Mouse (Mus musculus) A20 (cell line): ENCODE measurements around the gene 1110017D15Rik.

Source experiments
- DNase-seq: peaks from one replicate; pipeline ENCODE4 v3.0.0-alpha.2; 2011; ENCODE audit warnings: low read depth, low spot score

1110017D15Rik gene

GRCm38 (mm10) chr4:41479456-41479804, 37.7 kb downstream of the 1110017D15Rik start:
- DNase-seq = no peak

DNA sequence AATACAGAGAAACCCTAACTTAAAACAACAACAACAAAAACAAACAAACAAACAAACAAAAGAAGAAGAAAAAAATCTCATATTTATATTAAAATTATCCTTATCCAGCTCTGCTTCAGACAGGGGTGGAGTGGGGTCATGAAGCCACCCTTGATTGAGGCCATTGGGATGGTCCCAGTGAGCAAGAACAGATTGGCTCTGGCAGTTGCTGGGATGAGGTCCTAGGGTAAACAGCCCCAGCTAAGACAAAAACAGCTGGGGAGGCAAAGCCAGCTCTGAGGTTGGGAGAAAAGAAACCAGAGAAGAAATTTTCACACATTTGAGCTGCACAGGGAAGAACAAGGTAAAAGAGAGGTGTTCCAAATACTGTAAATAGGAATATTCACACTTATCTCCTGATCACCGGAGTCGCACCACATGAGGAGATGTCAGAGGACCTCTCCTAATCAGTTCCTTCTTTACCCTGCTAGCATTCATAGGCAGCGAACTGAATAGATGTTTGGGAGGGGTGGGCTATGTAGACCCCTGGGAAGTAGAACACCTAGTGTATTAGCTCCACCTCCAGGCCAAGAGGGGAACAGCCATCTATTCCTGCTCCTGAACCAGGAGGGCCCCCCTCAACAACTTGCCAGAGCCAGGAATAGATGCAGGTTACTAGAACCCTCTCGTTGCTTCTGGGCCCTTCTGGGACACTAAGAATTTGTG, 38.2 kb downstream of the 1110017D15Rik start:
- no peak for DNase-seq

DNA sequence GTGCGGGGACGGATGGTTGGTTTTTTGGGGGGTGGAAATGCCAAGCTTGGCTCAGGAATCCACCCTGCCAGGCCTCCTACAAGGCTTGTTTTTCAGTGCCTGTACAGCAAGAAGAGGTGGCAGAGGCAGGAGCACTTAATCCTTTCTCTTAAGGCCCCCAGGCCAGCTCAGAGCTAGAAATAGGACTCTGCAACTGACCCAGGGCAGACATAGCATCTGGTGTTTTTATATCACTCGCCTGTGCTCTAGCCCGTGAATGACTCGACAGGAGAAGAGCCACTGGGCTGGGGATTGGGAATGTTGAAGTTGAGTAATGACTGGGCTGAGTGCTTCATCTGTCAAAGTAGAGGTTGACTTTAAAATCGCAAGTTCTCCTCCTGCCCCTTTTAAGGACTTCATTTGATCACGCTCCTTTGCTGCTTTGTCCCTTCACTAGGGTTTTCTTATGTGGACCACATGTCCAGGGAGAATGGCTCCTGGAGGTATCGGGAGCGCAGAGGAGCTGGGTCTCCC, 39.4 kb downstream of the 1110017D15Rik start:
- DNase-seq = no peak

DNA sequence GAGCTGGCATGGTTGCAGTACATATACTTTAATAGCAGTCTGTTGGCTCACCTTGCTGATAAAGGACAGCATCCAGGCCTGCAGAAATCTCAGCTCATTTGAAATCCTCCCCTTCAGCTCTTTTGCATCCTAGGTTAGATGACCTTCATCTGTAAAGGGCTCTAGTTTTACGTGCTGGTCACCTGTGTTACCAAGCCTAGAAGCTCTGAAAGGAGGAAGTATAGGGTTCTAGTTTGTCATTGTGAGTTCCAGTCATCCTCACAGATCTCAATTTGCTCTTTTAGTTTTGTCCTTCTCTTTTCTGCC, 45.8 kb downstream of the 1110017D15Rik start:
- no peak for DNase-seq

DNA sequence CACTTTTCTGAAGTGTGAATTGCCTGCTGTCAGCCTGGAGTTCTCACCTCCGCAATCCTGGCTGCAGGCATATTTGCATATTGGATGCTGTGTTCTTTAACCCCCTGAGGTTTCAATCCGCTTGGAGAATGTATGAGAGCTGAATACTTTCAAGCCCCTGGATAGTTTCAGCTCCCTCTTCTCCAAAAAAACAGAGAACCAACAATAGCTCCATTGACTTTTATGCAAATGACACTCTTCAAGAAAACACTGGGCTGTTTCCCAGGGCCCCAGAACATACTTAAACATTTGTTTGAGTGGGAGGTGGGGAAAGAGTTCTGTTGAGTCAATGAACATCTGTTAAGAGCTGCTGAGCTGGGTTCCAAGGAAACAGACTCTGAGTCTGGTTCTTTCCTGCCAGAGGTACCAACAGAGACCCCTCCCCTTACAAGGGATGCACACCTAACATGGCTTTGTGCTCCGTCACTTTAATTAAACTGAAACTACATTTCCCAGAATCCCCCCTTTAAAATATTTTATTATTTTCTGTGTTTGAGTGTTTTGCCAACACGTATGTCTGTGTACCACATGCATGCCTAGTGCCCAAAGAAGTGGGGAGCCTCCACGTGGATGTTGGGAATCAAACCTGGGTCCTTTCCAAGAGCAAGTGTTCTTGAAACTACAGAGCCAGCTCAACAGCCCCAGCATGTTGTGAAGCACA, 46.3 kb downstream of the 1110017D15Rik start:
- DNase-seq = no peak

GRCm38 (mm10) chr4:41470051-41470683, 47.0 kb downstream of the 1110017D15Rik start:
- no peak for DNase-seq

- DNase-seq = no peak
These were observed 47.9 kb downstream of the 1110017D15Rik start for GRCm38 (mm10) chr4:41469199-41469598.

DNA sequence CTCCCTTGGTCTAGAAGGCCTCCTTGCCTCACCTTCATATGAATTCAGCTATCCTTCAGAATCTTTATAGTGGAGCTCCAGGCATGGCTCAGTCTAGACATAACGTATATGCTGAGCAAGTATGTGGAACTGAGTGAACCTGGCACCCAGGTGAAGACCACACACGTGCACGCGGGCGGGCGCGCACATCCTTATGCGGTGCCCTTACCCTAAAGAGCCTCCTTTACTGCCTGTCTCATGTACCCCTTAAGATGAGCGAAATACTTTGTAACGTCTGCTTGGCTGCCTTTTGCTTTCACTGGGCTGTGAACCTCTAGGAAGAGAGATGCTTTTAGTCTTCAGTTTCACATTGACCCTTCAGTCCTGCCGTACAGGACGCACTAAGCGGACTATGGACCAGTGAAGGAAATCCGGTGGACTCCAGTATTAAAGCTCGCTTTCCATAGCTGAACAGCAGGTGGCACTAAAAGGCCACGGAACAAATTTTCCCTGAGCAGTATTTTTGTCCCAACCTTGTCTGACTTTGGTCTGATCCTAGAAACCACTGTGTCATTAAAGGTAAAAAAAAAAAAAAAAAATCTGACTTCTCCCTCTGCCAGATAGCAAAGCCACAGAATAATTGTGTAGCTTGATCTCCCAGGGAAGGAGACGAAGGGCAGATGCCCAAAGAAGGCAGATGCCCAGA, 48.6 kb downstream of the 1110017D15Rik start:
- peak; percentile 43 for DNase-seq

GRCm38 (mm10) chr4:41465287-41465665, 51.9 kb downstream of the 1110017D15Rik start:
- no peak for DNase-seq

- DNase-seq = peak; percentile 100
These were observed 52.5 kb downstream of the 1110017D15Rik start, which contains the start of the genes Kif24 and Nudt2 for GRCm38 (mm10) chr4:41464345-41465286. Gene Kif24, minus strand, starts transcription at chr4:41464887. Gene Nudt2, plus strand, starts transcription at chr4:41465151.

- DNase-seq = peak; percentile 46
These were observed 53.9 kb downstream of the 1110017D15Rik start for GRCm38 (mm10) chr4:41463051-41463738.

- no peak for DNase-seq
These were observed 56.4 kb downstream of the 1110017D15Rik start for GRCm38 (mm10) chr4:41460690-41461089.
